Comparison of ENCODE assay signal across 23 mouse cellular contexts in the genomic region with DNA sequence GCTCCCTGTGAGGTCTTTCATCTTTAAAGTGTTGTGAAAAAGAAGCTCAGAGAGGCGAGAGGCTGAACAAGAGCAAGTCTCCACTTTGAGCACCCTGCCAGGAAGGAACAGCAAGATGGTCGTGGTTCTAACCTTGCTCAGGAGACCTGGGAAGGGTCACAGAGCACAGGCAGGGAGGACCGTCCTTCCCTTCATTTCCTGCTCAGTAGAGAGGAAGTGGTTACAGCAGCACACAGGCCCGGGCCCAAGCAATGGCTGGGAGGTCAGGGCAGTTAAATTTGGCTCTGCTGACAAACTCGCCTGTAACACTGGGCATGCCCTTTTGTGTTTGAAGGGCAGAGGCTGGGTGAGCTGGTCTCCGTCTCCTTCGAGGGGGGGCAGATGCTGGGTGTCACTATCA.
A peak's percentile ranks its signal among the peaks of the same experiment; 100 is the strongest.
DNase-seq lines count a peak whose midpoint lies in the region; ATAC-seq lines count a peak whose summit lies in the region.
"Had no signal": no experiment of that assay in that cellular context is flagged by ENCODE, and none has a peak within 500 bp of the region (broad histone marks: within the 10 kb centered on the region; RNA-seq: fewer than 3 reads in every experiment).

No protein-coding gene starts in this region.

- no peaks in the 10 kb centered on the region for H3K36me3 ChIP-seq in heart, embryonic 10.5 days
- H3K36me3 ChIP-seq in embryonic facial prominence, embryonic 10.5 days (replicated peaks), result no peaks in the 10 kb centered on the region
- H3K36me3 ChIP-seq: embryonic facial prominence, embryonic 12.5 days; forebrain, embryonic 15.5 days; G1E; heart, embryonic 12.5 days; hindbrain, embryonic 13.5 days had no signal

- intact Hi-C loops in heart, postnatal 14 days (cut with DNase I), result loop anchor here (5.0 to 10.0 kb wide), 2 partner anchors 143 to 690 kb away; no protein-coding TSS in a partner anchor

- H3K9me3 ChIP-seq in heart, embryonic 10.5 days, result no peaks in the 10 kb centered on the region
- H3K9me3 ChIP-seq in embryonic facial prominence, embryonic 10.5 days, result no peaks in the 10 kb centered on the region
- H3K9me3 ChIP-seq: embryonic facial prominence, embryonic 12.5 days; forebrain, embryonic 15.5 days; hindbrain, embryonic 13.5 days had no signal

- ATAC-seq in megakaryocyte, adult 5-6 weeks (ENCODE audit: poor library complexity, severe bottlenecking), result peak; percentile 47
- ATAC-seq: forebrain, embryonic 15.5 days; hindbrain, postnatal 0 days; intestine, embryonic 16.5 days had no signal

- H3K27ac ChIP-seq in heart, embryonic 10.5 days, result peak overlapping the region; percentile 44; the same call in 1 of the 2 replicates
- H3K27ac ChIP-seq in embryonic facial prominence, embryonic 10.5 days (replicated peaks), result 0 out of 2 replicates have a peak overlapping the region, but pooled peaks have one; percentile 15
- H3K27ac ChIP-seq: embryonic facial prominence, embryonic 12.5 days; forebrain, embryonic 15.5 days; heart, adult 2 months; hindbrain, embryonic 13.5 days; hindbrain, postnatal 0 days had no signal

- peaks cover 36% of the 10 kb centered on the region for H3K4me1 ChIP-seq in heart, embryonic 10.5 days
- peaks cover 44% of the 10 kb centered on the region for H3K4me1 ChIP-seq in embryonic facial prominence, embryonic 10.5 days
- H3K4me1 ChIP-seq: forebrain, embryonic 15.5 days; hindbrain, embryonic 13.5 days had no signal

- WGBS in heart, embryonic 10.5 days, result 46% methylated on average over 7 of the region's 7 CpGs
- 62% methylated on average over 7 of the region's 7 CpGs for WGBS in embryonic facial prominence, embryonic 10.5 days

- DNase-seq in heart, embryonic 10.5 days (ENCODE audit: low spot score), result no peak
- DNase-seq in heart, postnatal 14 days, result no peak
- peak; percentile 24 for DNase-seq in CD4-positive, CD25-positive, alpha-beta regulatory T cell, adult 2 months (ENCODE audit: low read depth, low spot score)
- DNase-seq in embryonic facial prominence, embryonic 10.5 days (ENCODE audit: low spot score), result no peak
- no peak for DNase-seq in adrenal gland, adult 18-20 months (ENCODE audit: low spot score in 2 of 2)
- no peak for DNase-seq in cerebellum, adult 9-11 months
- DNase-seq in frontal cortex, postnatal 36 days (ENCODE audit: low spot score in 2 of 2), result no peak
- DNase-seq: adrenal gland, adult 2 months; adrenal gland, postnatal 25 days; cerebellum, adult 18-20 months; cerebellum, postnatal 10 days; embryo, embryonic 11 days; gastrocnemius, postnatal 10 days; heart, adult 2 months; heart, postnatal 36 days had no signal

- peaks cover 66% of the 10 kb centered on the region for H3K27me3 ChIP-seq in heart, embryonic 10.5 days (ENCODE audit: insufficient read depth, poor library complexity, severe bottlenecking)
- peaks cover 69% of the 10 kb centered on the region for H3K27me3 ChIP-seq in embryonic facial prominence, embryonic 10.5 days (replicated peaks; ENCODE audit: low read depth, poor library complexity, severe bottlenecking)
- H3K27me3 ChIP-seq: forebrain, embryonic 15.5 days had no signal

- H3K4me3 ChIP-seq in heart, embryonic 10.5 days, result no peak overlapping the region
- no peak overlapping the region for H3K4me3 ChIP-seq in embryonic facial prominence, embryonic 10.5 days
- H3K4me3 ChIP-seq: embryonic facial prominence, embryonic 12.5 days; forebrain, embryonic 15.5 days; heart, adult 2 months; heart, embryonic 12.5 days; hindbrain, embryonic 13.5 days had no signal
